Mouse (Mus musculus): ENCODE measurements around the gene Srsf5. TPM values are rescaled to one million over a fixed set of nuclear protein-coding genes. Genes with fewer than 3 reads are reported as not detected.

The Srsf5 gene
- polyA plus RNA-seq, 1 experiment = 123 TPM

DNA sequence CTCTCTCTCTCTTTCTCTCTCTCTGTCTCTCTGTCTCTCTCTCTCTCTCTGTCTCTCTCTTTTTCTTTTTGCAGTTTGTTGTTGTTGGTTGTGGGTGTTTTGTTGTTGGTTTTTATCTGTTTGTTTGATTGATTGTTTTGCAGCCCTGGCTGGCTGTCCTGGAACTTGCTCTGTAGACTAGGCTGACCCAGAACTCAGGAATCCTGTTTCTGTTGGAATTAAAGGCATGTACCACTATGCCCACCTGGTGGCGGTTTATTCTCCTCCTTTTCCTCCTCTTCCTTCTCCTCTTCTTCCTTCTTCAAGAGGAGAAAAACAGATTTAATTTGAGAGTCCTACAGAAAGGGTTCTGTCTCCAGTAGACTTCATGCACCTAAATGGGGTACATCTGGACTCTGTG, 17.8 kb upstream of the Srsf5 start:
- Histone ChIP-seq H3ac (ENCODE audit: control insufficient read depth, insufficient read length) (no peak overlapping the region), H3K36me3 (ENCODE audit: control insufficient read depth, insufficient read depth) (no peaks in the 10 kb centered on the region), H3K4me2 (ENCODE audit: low read depth) (no peak overlapping the region), H3K79me2 (ENCODE audit: control insufficient read depth, insufficient read depth) (no peaks in the 10 kb centered on the region), H3K27me3 (ENCODE audit: control insufficient read depth, insufficient read depth, insufficient read length) (peaks cover 16% of the 10 kb centered on the region), H3K4me3 (no peak overlapping the region)
- TF ChIP-seq REST (IDR thresholded peaks at IDR 0.05; ENCODE audit: insufficient read depth, insufficient read length) (no peak), MAX (IDR thresholded peaks at IDR 0.05; ENCODE audit: low read depth) (no peak), USF1 (IDR thresholded peaks at IDR 0.05; ENCODE audit: low read depth) (no peak), E2F4 (IDR thresholded peaks at IDR 0.05; ENCODE audit: insufficient read depth) (no peak), MYOD1 (IDR thresholded peaks at IDR 0.05; ENCODE audit: control insufficient read depth in 1 of 3, insufficient read length in 2 of 3, low read depth in 2 of 3) (no peak), POLR2AphosphoS2 (IDR thresholded peaks at IDR 0.05; ENCODE audit: insufficient read length, low read depth) (no peak)

DNA sequence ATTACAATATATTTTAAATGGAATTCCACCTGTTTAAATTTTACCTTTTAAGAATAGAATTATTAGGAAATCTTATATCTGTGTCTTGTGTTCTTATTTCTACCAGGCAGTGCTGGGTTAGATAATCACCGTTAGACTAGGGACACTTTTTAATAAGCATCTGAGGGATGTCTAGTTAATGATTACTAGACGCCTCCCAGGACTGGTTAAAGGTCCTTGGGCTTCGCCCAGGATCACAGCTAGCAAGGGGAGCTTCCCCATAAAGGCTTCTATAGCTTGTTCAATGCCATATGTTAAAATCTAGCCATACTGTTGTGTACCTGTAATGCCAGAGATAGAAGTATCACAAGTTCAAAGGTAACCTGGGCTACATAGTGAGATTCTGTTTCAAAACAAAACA, 16.4 kb upstream of the Srsf5 start:
- Histone ChIP-seq H3K27me3 (ENCODE audit: control insufficient read depth, insufficient read depth, insufficient read length) (peaks cover 5% of the 10 kb centered on the region), H3K4me3 (no peak overlapping the region), H3K79me2 (ENCODE audit: control insufficient read depth, insufficient read depth) (no peaks in the 10 kb centered on the region), H3K36me3 (ENCODE audit: control insufficient read depth, insufficient read depth) (no peaks in the 10 kb centered on the region), H3ac (ENCODE audit: control insufficient read depth, insufficient read length) (no peak overlapping the region), H3K4me2 (ENCODE audit: low read depth) (no peak overlapping the region)
- TF ChIP-seq POLR2AphosphoS2 (IDR thresholded peaks at IDR 0.05; ENCODE audit: insufficient read length, low read depth) = no peak
- TF ChIP-seq MYOG (IDR thresholded peaks at IDR 0.05; ENCODE audit: control insufficient read depth in 1 of 3, insufficient read depth in 1 of 3, insufficient read length in 2 of 3, low read depth in 2 of 3) = no peak
- TF ChIP-seq TCF3 (IDR thresholded peaks at IDR 0.05; ENCODE audit: insufficient read length, low read depth) = no peak
- TF ChIP-seq REST (IDR thresholded peaks at IDR 0.05; ENCODE audit: insufficient read depth, insufficient read length) = no peak
- no peak for TF ChIP-seq POLR2A (IDR thresholded peaks at IDR 0.05; ENCODE audit: insufficient read length, low read depth)
- TF ChIP-seq MYOD1 (IDR thresholded peaks at IDR 0.05; ENCODE audit: control insufficient read depth in 1 of 3, insufficient read length in 2 of 3, low read depth in 2 of 3) = no peak
- no peak for TF ChIP-seq TCF12 (IDR thresholded peaks at IDR 0.05; ENCODE audit: insufficient read depth, poor library complexity, severe bottlenecking)
- TF ChIP-seq USF1 (IDR thresholded peaks at IDR 0.05; ENCODE audit: low read depth) = no peak
- TF ChIP-seq E2F4 (IDR thresholded peaks at IDR 0.05; ENCODE audit: insufficient read depth) = no peak
- no peak for TF ChIP-seq CEBPB (IDR thresholded peaks at IDR 0.05; ENCODE audit: insufficient read depth, poor library complexity, severe bottlenecking)
- no peak for TF ChIP-seq SRF (IDR thresholded peaks at IDR 0.05; ENCODE audit: control insufficient read depth, insufficient read length, low read depth)
- TF ChIP-seq MAX (IDR thresholded peaks at IDR 0.05; ENCODE audit: low read depth) = no peak

DNA sequence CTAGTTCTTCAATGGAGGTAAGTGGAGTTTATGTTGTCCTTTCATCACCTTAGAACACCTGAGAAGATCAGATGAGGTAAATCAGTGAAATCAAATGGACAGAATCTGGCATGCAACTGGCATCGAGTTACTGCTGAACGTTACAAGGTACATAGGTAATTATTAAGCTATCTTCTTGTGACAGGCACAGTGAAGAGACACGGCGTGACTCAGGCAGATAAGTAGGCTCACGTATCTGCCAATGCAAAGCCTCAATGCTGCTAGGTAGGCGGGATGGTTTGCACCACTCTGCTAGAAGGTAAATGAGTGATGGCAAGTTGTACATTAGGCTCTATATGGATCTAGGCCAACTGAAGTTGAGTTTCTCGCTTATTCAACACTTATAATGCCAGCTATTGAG, 15.2 kb upstream of the Srsf5 start:
- H3ac ChIP-seq (ENCODE audit: control insufficient read depth, insufficient read length) = no peak overlapping the region
- H3K4me2 ChIP-seq (ENCODE audit: low read depth) = no peak overlapping the region
- peaks cover 6% of the 10 kb centered on the region for H3K27me3 ChIP-seq (ENCODE audit: control insufficient read depth, insufficient read depth, insufficient read length)
- H3K4me3 ChIP-seq = no peak overlapping the region
- no peaks in the 10 kb centered on the region for H3K79me2 ChIP-seq (ENCODE audit: control insufficient read depth, insufficient read depth)
- TF ChIP-seq REST (IDR thresholded peaks at IDR 0.05; ENCODE audit: insufficient read depth, insufficient read length) (no peak), USF1 (IDR thresholded peaks at IDR 0.05; ENCODE audit: low read depth) (no peak), E2F4 (IDR thresholded peaks at IDR 0.05; ENCODE audit: insufficient read depth) (no peak), POLR2AphosphoS2 (IDR thresholded peaks at IDR 0.05; ENCODE audit: insufficient read length, low read depth) (no peak), CEBPB (IDR thresholded peaks at IDR 0.05; ENCODE audit: insufficient read depth, poor library complexity, severe bottlenecking) (no peak), POLR2A (IDR thresholded peaks at IDR 0.05; ENCODE audit: insufficient read length, low read depth) (no peak), MYOD1 (IDR thresholded peaks at IDR 0.05; ENCODE audit: control insufficient read depth in 1 of 3, insufficient read length in 2 of 3, low read depth in 2 of 3) (no peak), TCF12 (IDR thresholded peaks at IDR 0.05; ENCODE audit: insufficient read depth, poor library complexity, severe bottlenecking) (no peak), SRF (IDR thresholded peaks at IDR 0.05; ENCODE audit: control insufficient read depth, insufficient read length, low read depth) (no peak), TCF3 (IDR thresholded peaks at IDR 0.05; ENCODE audit: insufficient read length, low read depth) (no peak)
- no peaks in the 10 kb centered on the region for H3K36me3 ChIP-seq (ENCODE audit: control insufficient read depth, insufficient read depth)

- H3K79me2 ChIP-seq (ENCODE audit: control insufficient read depth, insufficient read depth) = no peaks in the 10 kb centered on the region
- peaks cover 6% of the 10 kb centered on the region for H3K27me3 ChIP-seq (ENCODE audit: control insufficient read depth, insufficient read depth, insufficient read length)
- no peaks in the 10 kb centered on the region for H3K36me3 ChIP-seq (ENCODE audit: control insufficient read depth, insufficient read depth)
- no peak overlapping the region for H3K4me3 ChIP-seq
- TF ChIP-seq SRF (IDR thresholded peaks at IDR 0.05; ENCODE audit: control insufficient read depth, insufficient read length, low read depth) (no peak), E2F4 (IDR thresholded peaks at IDR 0.05; ENCODE audit: insufficient read depth) (no peak), POLR2AphosphoS2 (IDR thresholded peaks at IDR 0.05; ENCODE audit: insufficient read length, low read depth) (no peak), POLR2A (IDR thresholded peaks at IDR 0.05; ENCODE audit: insufficient read length, low read depth) (no peak), REST (IDR thresholded peaks at IDR 0.05; ENCODE audit: insufficient read depth, insufficient read length) (no peak), MYOG (IDR thresholded peaks at IDR 0.05; ENCODE audit: control insufficient read depth in 1 of 3, insufficient read depth in 1 of 3, insufficient read length in 2 of 3, low read depth in 2 of 3) (no peak), MAX (IDR thresholded peaks at IDR 0.05; ENCODE audit: low read depth) (no peak), TCF12 (IDR thresholded peaks at IDR 0.05; ENCODE audit: insufficient read depth, poor library complexity, severe bottlenecking) (no peak), USF1 (IDR thresholded peaks at IDR 0.05; ENCODE audit: low read depth) (no peak), TCF3 (IDR thresholded peaks at IDR 0.05; ENCODE audit: insufficient read length, low read depth) (no peak), CEBPB (IDR thresholded peaks at IDR 0.05; ENCODE audit: insufficient read depth, poor library complexity, severe bottlenecking) (no peak), MYOD1 (IDR thresholded peaks at IDR 0.05; ENCODE audit: control insufficient read depth in 1 of 3, insufficient read length in 2 of 3, low read depth in 2 of 3) (no peak)
- H3K4me2 ChIP-seq (ENCODE audit: low read depth) = no peak overlapping the region
- H3ac ChIP-seq (ENCODE audit: control insufficient read depth, insufficient read length) = no peak overlapping the region
These were observed 13.7 kb upstream of the Srsf5 start for GRCm38 (mm10) chr12:80931402-80932140.
